Mouse (Mus musculus) thymus, adult 18-20 months (tissue): ENCODE results near the gene Cacng4.

ENCODE experiments used
- DNase-seq, 2 experiments: peaks; one replicate each; pipeline ENCODE4 v3.0.0; 2022; ENCODE audit warnings: mixed read lengths in 2 of 2

Gene Cacng4

GRCm38 (mm10) chr11:107794547-107795269 lies at the start of gene Cacng4:
TSS of gene Cacng4 (minus strand) at chr11:107794557.
- DNase-seq: peak; percentile 15 to 17

GRCm38 (mm10) chr11:107833351-107834040 lies 39.1 kb upstream of the Cacng4 start:
- no peak for DNase-seq

GRCm38 (mm10) chr11:107817196-107817595 lies 22.8 kb upstream of the Cacng4 start:
- no peak for DNase-seq

GRCm38 (mm10) chr11:107812941-107813648 lies 18.7 kb upstream of the Cacng4 start:
- DNase-seq: no peak

- no peak for DNase-seq
These were observed 18.1 kb upstream of the Cacng4 start for GRCm38 (mm10) chr11:107812429-107812828.

- no peak for DNase-seq
These were observed 14.2 kb upstream of the Cacng4 start for GRCm38 (mm10) chr11:107808508-107808907.

GRCm38 (mm10) chr11:107806058-107806457 lies 11.7 kb upstream of the Cacng4 start:
- DNase-seq: no peak

- DNase-seq: no peak
These were observed 7.6 kb upstream of the Cacng4 start for GRCm38 (mm10) chr11:107801946-107802345.

- peak in 1 of 2 experiments; percentile 18 for DNase-seq
These were observed 5.0 kb upstream of the Cacng4 start for GRCm38 (mm10) chr11:107799331-107799730.

GRCm38 (mm10) chr11:107796346-107796745 lies 2.0 kb upstream of the Cacng4 start:
- peak; percentile 30 to 51 for DNase-seq

- no peak for DNase-seq
These were observed 1.2 kb upstream of the Cacng4 start for GRCm38 (mm10) chr11:107795384-107796035.

GRCm38 (mm10) chr11:107794103-107794493 lies 259 bp downstream of the Cacng4 start:
- peak; percentile 20 to 26 for DNase-seq

- peak; percentile 33 to 54 for DNase-seq
These were observed 906 bp downstream of the Cacng4 start for GRCm38 (mm10) chr11:107793200-107794102.

- no peak for DNase-seq
These were observed 2.2 kb downstream of the Cacng4 start for GRCm38 (mm10) chr11:107792136-107792535.

GRCm38 (mm10) chr11:107785761-107786160 lies 8.6 kb downstream of the Cacng4 start:
- DNase-seq: no peak

GRCm38 (mm10) chr11:107785288-107785687 lies 9.1 kb downstream of the Cacng4 start:
- no peak for DNase-seq

GRCm38 (mm10) chr11:107783861-107784754 lies 10.2 kb downstream of the Cacng4 start:
- DNase-seq: no peak

- no peak for DNase-seq
These were observed 11.8 kb downstream of the Cacng4 start for GRCm38 (mm10) chr11:107782591-107782990.

- no peak for DNase-seq
These were observed 15.5 kb downstream of the Cacng4 start for GRCm38 (mm10) chr11:107778859-107779258.

GRCm38 (mm10) chr11:107777487-107777886 lies 16.9 kb downstream of the Cacng4 start:
- DNase-seq: no peak

GRCm38 (mm10) chr11:107773312-107773711 lies 21.0 kb downstream of the Cacng4 start:
- no peak for DNase-seq
